Mouse (Mus musculus) mature B cell (primary cell): ENCODE measurements around the gene Ccdc124.

Experiments used
- in situ Hi-C: fragments of 300-500 bp; cut with MboI; formaldehyde crosslinking; loops from 2 replicates; pipeline ENCODE4 v1.14.3; 2019

The Ccdc124 gene

DNA sequence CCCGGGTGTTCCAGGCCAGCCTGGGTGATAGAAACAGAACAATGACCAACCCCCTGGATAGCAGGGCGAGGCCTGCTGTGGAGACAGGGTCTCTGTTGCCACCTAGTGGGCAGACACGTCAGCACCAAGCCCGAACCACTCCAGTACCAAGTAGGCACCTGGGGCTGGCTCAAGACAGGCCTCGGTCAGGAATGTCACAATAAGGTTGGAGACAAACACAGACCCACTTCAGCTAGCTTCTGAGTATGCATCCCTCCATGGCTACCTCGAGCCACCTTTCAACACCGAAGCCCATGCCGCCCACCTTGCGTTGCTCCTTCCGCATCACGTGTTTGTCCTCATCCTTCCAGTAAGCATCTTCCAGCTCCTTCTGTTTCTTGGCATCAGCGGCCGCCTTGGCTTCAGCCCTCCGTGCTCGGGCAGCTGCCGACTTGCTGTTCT, 4.1 kb downstream of the Ccdc124 start:
- in situ Hi-C loops: no loop called here

DNA sequence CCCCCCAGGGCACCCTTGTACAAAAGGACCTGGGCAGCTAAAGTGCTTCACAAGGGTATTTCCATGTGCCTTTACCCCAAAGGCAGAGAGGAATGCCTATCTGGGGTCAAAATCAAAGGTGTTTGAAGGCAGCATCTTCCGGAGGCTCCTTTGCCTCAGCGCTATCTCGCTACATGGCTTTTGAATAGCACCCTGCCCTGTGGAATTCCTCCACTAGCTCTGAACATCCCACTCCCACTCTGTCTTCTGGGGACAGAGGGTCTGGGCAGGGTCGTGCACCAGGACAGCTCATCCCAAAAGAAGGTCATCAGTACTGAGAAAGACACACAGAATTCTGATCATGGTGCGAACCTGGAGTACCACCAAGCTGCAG, 4.5 kb downstream of the Ccdc124 start:
- in situ Hi-C loops: no loop called here

DNA sequence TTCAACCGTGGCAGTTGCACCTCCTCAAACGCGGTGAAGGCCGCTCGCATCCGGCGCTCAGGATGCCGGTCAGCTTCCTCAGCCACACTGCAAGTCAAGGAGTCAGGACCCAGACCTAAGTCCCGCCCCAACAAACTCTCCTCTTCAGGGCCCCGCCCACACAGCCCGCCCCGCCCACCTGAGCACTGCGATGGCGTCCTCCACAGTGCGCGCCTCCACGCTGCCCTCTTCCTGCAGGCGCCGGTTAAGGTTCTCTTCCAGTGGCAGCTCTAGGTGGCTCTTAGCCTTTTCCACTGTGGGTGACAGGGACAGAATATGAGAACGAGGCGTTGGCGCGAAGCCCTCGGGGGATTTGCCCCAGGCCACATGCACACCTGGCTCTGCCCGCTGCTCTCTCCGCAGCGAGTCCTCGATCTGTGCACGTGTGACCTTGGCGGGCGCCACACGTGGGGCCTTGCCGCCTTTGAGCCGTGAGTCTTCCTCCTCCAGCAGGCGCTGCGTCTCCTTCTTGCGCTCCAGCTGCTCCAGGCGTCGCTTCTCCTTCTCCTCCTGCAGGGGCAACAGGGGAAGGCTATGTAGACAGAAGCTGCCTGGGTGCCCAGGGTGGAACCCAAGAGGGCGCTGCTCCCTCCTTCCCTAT, 5.1 kb downstream of the Ccdc124 start:
- in situ Hi-C loops: no loop called here

DNA sequence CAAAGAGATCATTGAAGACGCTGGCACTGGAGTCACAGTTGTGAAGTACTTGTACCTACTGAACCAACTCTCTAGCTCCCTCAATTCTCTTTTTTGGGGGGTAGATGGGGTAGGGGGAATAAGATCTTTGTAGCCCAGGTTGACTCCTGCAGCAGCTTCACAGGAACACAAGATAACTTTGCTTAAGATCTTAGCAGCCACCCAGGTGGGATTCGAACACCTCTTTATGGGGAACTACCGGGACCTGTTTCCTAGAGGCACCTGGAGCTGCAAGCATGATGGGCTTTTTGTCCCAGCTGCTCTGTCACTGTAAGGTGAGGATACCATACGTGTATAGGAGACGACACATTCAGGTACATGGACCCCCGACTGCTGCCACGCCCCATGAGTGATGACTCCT, 7.2 kb downstream of the Ccdc124 start:
- in situ Hi-C loops: no loop called here

DNA sequence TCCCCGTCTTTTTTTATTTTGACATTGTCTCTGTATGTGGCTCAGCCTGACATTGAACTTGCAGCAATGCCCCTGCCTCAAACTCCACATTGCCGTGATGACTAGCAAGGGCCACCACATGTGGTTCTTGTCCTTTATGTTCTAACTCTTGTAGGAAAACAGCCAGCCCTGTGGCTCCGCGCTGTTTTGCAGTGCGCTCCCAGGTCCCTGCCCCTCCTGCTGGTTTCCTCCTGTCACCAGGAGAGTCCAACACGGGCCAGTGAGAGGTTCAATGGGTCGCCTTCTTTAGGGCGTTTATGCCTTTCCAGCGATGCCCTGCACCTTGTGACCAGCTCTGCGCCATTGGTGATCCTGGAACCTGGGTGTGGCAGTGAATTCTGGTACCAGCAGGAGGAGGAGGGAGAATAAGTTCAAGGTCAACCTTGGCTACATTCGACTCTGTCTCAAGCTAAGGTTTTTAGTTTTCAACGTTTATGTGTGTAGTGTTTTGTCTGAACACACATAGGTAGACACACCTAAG, 7.7 kb downstream of the Ccdc124 start:
- in situ Hi-C loops: no loop called here

DNA sequence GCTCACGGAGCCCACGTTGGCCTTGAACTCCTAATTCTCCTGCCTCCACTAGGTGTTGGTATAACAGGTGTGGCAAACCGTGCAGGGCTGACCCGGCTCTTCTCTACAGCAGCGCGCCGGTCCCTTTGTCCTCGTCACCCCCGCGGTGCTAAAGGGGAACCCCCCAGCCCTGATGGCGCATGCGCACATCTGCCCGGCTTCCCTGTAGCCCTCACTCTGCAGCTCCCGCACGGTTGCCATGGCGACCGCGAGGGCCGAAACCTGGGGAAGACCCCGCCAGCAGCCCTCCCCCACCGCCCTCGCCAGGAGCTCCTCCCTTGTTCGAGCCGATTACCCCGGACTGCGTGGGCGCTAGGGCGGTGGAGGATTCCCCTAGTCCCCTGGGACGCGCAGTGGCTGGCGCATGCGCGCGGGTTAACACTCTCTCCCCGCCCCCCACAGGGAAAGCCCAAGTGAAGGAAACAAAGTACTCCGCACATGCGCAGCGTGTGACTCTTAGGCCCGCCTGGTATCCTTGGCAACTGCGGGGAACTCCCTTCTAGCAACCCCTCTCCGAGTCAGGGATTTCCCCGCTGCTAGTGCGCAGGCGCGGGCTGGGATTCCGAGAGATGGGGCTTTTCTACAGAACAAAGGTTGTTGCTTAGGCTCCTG, 8.3 kb downstream of the Ccdc124 start:
- in situ Hi-C loops: no loop called here

DNA sequence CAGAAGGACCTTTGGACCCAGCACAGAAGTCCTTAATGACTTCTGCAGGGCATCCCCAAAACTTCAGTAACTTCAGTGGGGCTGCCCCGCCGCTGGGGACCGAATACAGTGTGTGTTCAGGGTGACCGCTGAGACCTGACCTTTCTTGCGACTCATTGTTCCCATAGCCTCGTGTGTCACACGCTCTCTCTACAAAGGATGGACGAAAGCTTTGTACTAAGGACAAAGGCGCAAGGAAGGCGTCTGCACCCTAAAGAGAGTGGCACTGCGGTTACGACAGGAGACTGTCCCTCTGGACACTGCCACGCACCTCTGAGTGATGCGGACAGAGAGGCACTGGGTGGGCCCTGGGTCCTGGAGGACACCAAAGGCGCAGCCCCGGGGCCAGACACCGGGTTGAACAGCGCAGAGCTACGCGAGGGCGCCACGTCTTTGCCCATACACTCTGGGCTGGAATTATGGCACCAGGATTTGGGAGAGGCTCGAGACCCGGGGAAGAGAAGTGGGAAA, 9.0 kb downstream of the Ccdc124 start:
- in situ Hi-C loops: no loop called here

DNA sequence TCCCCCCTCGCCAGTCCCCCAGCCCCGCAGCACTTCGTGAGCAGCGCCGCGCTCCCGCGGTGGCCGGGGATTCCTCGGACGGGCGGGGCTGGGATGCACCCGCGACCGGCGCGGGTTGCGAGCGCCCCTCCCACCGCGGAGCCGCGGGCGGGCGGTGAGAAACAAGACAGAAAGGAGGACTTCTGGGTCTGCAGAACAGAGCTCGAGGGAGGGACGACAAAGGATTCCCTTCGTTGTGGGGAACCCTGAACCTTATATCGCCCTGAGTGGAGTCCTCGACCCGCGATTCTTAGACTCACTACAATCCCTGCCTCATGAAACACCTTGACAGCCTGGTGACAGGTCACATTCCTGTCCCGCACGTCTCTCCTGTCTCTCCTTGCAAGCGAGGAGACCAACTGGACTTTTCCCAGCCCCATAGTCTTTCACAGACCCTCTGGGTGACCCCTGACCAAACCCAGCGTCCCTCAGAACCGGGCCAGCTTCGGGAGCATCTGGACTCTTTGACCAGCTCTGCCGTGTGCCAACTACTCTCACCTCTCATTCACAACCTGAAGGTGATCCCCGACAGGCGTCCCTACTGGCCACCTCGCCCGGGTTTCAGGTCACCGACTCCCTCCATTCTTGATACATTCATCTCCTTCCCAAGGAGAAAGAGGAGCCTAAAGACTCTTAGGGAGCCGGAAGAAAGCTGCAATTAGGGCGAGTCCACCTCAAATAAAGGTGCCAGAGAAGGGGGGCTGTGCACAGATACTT, 9.6 kb downstream of the Ccdc124 start:
- in situ Hi-C loops: no loop called here

DNA sequence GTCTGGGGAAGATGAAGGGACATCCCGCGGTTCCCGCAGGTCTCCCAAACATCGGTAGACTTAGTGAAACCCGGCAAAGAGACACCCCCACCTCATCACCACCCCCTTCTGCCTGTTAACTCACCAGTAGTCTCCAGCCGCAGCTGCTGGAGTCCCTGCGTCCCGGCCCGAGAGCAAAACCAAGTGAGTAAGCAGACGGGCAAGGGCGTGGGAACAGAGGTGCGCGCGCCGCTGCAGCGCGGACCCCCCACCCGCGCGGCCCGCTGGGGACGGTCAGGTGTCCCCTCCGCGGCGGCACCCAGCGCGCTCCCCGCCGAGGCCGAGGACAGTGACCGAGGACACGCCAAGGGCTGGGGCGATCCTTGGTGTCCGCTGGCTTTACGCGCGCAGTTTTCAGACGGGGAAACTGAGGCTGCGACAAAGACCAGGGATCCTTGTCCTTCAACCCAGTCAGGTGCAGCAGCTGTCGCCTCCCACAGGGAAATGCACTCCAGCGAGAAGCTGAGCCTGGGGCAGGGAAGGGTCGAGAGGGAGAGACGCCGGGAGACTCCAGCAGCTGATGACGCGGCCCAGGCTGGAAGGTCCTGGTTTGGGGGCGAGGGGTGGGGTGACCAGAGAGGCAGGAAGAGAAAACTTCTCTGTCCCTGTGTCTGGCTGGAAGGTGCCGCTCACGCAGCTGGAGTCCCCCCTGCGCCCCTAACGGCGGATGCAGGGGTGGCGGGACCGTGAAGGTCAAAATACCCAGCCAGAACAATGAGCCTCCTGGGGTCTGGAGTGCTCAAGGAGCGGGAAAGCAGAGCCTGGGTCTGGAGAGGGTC, 10.7 kb downstream of the Ccdc124 start, which contains the start of gene Kcnn1:
Gene Kcnn1 (minus strand): TSS at position 435 of the 818 bp plus-strand sequence.
- in situ Hi-C loops: no loop called here

DNA sequence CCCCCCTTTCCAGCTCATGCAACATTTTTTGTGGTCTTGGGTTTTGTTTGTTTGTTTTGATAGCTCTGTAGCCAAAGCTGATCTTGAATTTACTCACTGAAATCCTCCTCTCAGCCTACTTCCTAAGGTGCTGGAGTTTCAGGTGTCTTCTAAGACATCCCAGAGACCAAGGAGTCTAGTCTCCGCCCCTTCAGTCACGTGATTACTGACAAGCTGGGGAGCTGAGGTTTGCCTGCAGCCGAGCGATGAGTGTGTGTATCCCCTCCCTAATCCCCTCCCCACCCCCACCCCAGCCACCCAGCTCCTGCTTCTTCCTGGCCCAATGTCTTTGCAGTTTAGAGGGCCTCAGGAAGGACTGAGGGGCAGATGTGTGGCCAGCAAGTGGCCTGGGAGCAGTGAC, 16.2 kb downstream of the Ccdc124 start:
- in situ Hi-C loops: no loop called here

DNA sequence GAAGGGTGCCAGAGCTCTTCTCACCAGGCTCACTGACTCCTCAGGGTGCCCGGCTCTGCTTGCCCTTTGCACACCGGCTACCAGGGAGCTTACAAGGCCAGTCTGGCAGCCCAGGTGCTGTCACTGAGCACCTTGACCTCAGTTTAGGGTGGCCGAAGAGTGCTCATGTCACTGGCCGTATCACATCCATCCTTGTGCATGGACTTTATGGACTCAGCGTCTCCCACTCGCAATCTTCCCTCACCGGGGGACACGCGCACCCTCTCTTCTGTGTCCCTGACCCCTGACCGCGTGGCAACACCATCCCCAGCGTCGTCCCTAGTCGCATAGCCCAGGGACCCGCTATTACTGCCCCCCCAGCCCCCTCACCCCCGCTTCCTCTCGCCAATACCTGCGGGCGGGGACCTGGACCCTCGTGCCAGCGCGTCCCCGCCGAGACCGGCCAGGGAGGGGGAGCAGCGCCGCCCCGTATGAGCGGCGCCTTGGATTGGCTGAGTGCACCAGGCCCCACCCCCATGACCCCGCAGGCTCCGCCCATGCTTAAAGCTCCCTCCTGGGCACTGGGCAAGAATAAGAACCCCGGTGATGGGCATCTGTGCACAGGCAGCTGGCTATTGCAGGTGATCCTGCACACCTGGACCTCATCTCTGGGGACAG, 17.1 kb downstream of the Ccdc124 start:
- in situ Hi-C loops: no loop called here

DNA sequence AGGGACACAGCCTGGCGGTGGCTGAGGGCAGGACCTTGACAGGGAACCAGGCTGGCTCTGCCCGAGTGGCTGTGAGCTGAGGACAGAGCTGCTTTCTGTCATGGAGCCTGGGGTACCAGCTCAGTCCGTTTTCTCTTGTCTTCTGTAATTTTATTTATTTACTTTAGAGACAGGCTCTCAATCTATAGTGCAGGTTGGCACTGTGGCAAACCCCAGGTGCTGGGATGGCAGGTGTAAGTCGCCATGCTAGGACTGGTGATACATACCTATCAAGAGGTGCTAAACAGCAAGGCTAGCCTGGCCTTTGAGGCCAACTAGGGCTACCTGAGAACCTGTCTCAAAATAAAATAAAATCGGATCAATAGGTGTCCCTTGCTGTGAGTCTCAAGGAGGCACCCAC, 17.7 kb downstream of the Ccdc124 start:
- in situ Hi-C loops: no loop called here

DNA sequence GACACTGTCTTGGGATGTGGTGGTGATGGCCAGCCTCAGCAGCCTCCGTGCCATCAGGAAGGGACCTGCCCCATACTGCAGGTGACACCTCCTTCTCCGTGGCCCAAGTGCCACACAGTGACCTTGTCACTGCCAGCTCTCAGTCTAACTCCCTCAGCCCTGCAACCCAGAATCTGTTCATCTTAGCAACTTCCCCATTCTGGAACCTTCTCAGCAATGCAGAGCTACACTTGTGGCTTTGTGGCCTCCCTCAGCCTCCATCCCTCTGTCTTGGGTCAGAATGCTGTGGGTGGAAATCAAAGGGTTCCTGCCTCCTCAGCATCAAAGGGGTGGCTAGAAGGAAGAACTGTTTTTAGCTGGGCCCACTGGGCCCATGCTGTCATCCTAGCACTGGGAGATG, 19.9 kb downstream of the Ccdc124 start:
- in situ Hi-C loops: no loop called here

DNA sequence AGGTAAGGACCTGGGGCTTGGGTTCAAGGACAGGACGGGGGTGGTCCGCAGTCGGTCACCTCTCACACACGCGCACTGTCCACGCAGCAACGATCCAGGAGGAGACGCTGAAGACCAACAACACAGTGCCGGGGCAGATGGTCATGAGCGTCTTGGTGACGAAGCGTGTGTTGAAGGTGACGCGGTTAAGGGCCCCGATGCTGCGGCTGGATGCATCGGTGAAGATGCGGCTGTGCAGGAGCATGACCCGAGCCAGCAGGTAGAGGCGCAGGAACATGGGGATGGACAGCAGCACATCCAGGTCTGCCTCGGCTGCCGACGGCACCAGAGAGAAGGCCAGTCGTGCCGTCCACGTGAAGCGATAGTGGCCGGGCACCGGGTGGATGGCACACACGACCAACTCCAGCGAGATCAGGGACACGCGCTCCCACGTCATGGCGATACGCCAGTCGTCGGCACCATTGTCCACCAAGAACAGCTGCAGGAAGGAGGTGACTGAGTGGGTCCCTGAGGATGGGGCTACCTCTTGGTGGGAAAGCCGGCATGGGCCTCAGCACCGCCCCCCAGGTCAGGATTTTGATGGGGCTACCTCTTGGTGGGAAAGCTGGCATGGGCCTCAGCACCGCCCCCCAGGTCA, 21.0 kb downstream of the Ccdc124 start:
- in situ Hi-C loops: no loop called here

DNA sequence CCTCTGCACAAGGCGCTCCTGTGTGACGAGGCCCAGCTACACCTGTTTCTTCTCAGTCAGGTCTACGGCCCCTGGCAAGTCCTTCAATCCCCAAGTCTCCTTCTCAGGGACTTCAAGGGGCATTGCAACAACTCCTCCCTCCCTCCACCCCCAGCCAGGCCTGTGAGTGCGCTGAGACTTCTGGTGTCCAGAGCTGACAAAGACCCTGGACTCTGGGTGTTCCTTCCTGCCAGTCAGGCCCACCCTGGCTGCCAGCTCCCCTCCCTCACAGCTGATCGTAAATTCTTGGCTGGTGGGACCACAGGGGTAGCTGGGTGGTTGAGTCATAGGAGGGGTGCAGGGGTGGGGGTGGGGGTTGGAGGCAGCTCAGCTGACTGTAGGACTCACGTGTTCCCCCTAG, 21.9 kb downstream of the Ccdc124 start:
- in situ Hi-C loops: no loop called here

DNA sequence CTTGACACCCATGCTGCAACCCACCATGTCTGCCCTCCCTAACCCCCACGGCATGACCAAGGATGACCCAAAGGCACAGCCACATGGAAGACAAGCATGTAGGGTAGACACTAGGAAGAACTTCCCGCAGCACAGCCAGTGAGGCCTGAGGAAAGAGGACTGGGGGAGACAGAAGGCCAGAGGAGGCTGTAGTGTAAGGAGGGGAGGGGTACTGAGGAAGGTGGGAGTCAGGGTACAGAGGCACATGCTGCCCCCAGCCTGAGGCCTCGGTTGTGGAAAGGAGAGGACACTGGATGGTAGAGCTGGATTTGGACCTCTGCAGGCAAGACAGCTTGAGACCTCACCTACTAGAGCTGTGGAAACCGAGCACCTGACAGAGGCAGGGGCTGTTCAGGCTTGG, 22.8 kb downstream of the Ccdc124 start:
- in situ Hi-C loops: no loop called here

DNA sequence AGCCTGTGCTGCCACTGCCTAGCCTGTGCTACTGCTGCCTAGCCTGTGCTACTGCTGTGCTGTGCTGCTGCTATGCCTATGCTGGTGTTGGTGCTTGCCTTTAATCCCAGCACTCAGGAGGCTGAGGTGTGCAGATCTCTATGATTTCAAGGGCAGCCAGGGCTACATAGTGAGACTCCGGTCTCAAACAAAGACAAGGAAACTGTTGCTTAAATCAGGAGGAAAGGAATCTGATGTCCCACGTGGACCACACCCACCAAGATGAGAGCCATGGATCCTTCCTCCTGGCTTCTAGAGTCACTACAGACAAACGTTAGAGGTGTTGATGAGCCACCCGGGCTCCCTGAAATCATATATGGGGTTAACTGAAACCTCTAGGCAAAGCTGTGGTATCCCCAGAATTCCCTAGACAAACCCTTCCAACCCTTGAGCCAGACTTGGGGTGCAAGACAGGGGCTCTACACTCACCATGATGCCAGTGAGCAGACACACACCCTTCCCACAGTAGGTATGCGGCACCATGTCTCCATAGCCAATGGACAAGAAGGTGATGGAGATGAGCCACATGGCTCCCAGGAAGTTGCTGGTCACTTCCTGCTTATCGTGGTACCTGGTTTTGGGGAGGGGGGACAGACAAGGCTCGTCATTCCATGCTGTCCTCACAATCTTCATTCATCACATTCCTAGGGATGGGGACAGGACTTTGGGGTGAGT, 23.4 kb downstream of the Ccdc124 start:
- in situ Hi-C loops: no loop called here

DNA sequence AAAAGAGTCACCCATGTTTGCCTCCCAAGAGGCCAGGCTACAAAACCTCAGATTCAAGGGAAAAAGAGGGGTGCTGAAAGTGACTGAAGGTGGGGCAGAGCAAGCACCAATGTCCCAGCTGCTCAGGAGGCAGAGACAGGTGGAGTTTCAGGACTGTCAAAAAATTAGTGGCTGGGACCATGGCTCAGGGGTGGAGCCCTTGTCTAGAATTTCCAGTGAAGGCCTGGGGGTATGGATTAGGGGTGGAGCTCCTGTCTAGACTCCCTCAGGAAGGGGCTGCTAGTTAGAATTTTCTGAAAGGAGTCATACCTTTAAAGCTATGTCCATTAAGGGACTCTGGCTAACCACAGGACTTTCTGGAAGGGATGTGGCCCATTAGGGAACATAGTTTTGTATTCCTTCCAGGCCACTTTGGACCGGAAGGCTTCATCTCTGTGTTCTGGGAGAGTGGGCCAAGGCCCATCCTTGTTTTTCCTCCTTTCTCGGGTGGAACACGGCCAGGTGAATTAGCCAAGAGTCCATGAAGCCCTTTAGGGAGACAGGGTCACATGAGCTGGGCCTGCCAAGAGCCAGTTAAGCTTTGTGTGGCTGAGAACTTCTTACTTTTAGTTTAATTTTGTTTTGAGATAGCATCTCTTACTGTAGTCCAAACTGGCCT, 24.3 kb downstream of the Ccdc124 start:
- in situ Hi-C loops: loop anchor here (10.0 kb wide), 1 partner anchor 135 kb away; the partner anchor contains the start of gene Gm3336

DNA sequence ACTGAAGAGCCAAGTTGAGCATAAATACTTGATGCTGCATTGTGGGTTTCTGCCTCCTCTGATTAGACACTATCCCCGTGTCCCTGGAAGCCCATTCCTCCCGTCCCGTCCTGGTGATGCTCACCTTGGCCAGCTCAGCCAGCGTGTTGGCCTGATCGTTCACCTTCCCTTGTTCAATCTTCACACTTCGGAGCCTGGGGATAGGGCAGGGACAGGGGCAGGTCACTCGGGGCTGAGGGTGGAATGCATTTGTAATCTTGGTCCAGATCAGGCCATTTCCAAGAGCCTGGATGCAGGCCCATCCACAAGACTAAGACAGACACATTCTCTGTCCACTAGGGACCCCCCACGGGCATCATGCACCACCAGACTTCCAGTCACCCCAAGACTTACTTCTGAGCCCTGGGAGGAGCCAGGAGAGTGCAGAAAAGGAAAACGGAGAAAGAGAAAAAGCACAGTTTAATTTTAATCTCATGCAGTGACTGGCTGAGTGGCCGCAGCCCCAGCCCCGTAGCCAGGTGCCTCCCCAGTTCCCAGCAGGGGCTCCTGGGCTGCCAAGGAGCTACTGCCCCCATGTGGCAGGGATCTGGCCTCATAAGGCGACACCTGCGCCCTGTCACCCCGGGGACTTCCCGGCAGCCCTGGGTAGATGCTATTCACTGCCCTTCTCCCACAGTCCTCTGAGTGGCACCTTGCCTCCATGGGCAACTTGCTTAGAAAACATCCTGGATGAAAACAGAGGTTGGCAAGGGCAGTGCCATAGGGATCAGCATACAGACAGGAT, 27.2 kb downstream of the Ccdc124 start:
- in situ Hi-C loops: loop anchor here (10.0 kb wide), 1 partner anchor 132 kb away; the partner anchor contains the start of gene Gm3336
